Mouse (Mus musculus) ES-E14 (cell line): ENCODE measurements around the gene Plxnd1.

Experiments
- HCFC1 ChIP-seq: IDR thresholded peaks from 2 replicates; pipeline ENCODE4 v1.6.1; 2012; ENCODE audit warnings: low read length, inconsistent platforms, borderline replicate concordance; ENCODE audit not compliant: insufficient read depth
- MAFK ChIP-seq: IDR thresholded peaks from 2 replicates; pipeline ENCODE4 v1.6.1; 2014; ENCODE audit warnings: mild to moderate bottlenecking, low read depth, low read length, inconsistent platforms; ENCODE audit not compliant: insufficient read depth
- ZC3H11A ChIP-seq: IDR thresholded peaks from 2 replicates; pipeline ENCODE4 v1.6.1; 2012; ENCODE audit warnings: low read depth, mild to moderate bottlenecking, inconsistent platforms, low read length, borderline replicate concordance
- ZNF384 ChIP-seq: IDR thresholded peaks from 2 replicates; pipeline ENCODE4 v1.6.1; 2012; ENCODE audit warnings: low read depth, low read length, inconsistent platforms

GRCm38 (mm10) chr6:115961743-115962142 lies 33.1 kb downstream of the Plxnd1 start:
- TF ChIP-seq MAFK (no peak), HCFC1 (no peak), ZC3H11A (no peak), ZNF384 (no peak)
